Mouse (Mus musculus): ENCODE results near the gene Srrm4. TPM values are rescaled to one million over a fixed set of nuclear protein-coding genes. Genes with fewer than 3 reads are reported as not detected.

Gene Srrm4
- polyA plus RNA-seq, 1 experiment from 2014 or later, result 20.7 TPM

GRCm38 (mm10) chr5:116512135-116512534, 79.5 kb downstream of the Srrm4 start:
- no peak overlapping the region for H3K27ac ChIP-seq (ENCODE audit: low read depth, low read length)
- no peak overlapping the region for H3K4me2 ChIP-seq (ENCODE audit: low read depth)
- DNase-seq (ENCODE audit: low spot score) (no peak), ATAC-seq (ENCODE audit: insufficient read depth, low FRiP score, low TSS enrichment) (no peak)
- H3K27me3 ChIP-seq (ENCODE audit: control insufficient read depth, insufficient read depth, low read length), result no peaks in the 10 kb centered on the region
- no peaks in the 10 kb centered on the region for H3K9me3 ChIP-seq (ENCODE audit: control insufficient read depth, low read length)
- 77% methylated on average over 4 of the region's 4 CpGs for WGBS
- no peaks in the 10 kb centered on the region for H3K4me1 ChIP-seq (ENCODE audit: control insufficient read depth, insufficient read depth, low read length)
- no peak overlapping the region for H3K4me3 ChIP-seq (ENCODE audit: low read depth, low read length)
- H3K9ac ChIP-seq (ENCODE audit: low read length), result no peak overlapping the region
- H3K36me3 ChIP-seq (ENCODE audit: control insufficient read depth, insufficient read depth, low read length), result no peaks in the 10 kb centered on the region

- DNase-seq (ENCODE audit: low spot score), result no peak
Observed at GRCm38 (mm10) chr5:116510229-116510628, 81.4 kb downstream of the Srrm4 start.

GRCm38 (mm10) chr5:116501342-116501741, 90.3 kb downstream of the Srrm4 start:
- no peak overlapping the region for H3K27ac ChIP-seq (ENCODE audit: low read depth, low read length)
- H3K9me3 ChIP-seq (ENCODE audit: control insufficient read depth, low read length), result no peaks in the 10 kb centered on the region
- no peak for ATAC-seq (ENCODE audit: insufficient read depth, low FRiP score, low TSS enrichment)

More at GRCm38 (mm10) chr5:116510229-116510628, 81.4 kb downstream of the Srrm4 start:
- Histone ChIP-seq H3K4me2 (ENCODE audit: low read depth) (no peak overlapping the region), H3K27ac (ENCODE audit: low read depth, low read length) (no peak overlapping the region), H3K4me1 (ENCODE audit: control insufficient read depth, insufficient read depth, low read length) (no peaks in the 10 kb centered on the region), H3K27me3 (ENCODE audit: control insufficient read depth, insufficient read depth, low read length) (no peaks in the 10 kb centered on the region), H3K9me3 (ENCODE audit: control insufficient read depth, low read length) (no peaks in the 10 kb centered on the region), H3K36me3 (ENCODE audit: control insufficient read depth, insufficient read depth, low read length) (no peaks in the 10 kb centered on the region), H3K4me3 (ENCODE audit: low read depth, low read length) (no peak overlapping the region), H3K9ac (ENCODE audit: low read length) (no peak overlapping the region)
- ATAC-seq (ENCODE audit: insufficient read depth, low FRiP score, low TSS enrichment), result no peak
- WGBS, result 93% methylated on average over 5 of the region's 5 CpGs

GRCm38 (mm10) chr5:116498880-116499640, 92.6 kb downstream of the Srrm4 start:
- ATAC-seq (ENCODE audit: insufficient read depth, low FRiP score, low TSS enrichment) (no peak), DNase-seq (ENCODE audit: low spot score) (no peak)
- Histone ChIP-seq H3K27ac (ENCODE audit: low read depth, low read length) (no peak overlapping the region), H3K4me3 (ENCODE audit: low read depth, low read length) (no peak overlapping the region), H3K9me3 (ENCODE audit: control insufficient read depth, low read length) (no peaks in the 10 kb centered on the region), H3K4me1 (ENCODE audit: control insufficient read depth, insufficient read depth, low read length) (peaks cover 13% of the 10 kb centered on the region), H3K36me3 (ENCODE audit: control insufficient read depth, insufficient read depth, low read length) (no peaks in the 10 kb centered on the region), H3K4me2 (ENCODE audit: low read depth) (no peak overlapping the region), H3K27me3 (ENCODE audit: control insufficient read depth, insufficient read depth, low read length) (no peaks in the 10 kb centered on the region), H3K9ac (ENCODE audit: low read length) (no peak overlapping the region)
- WGBS, result 73% methylated on average over 19 of the region's 19 CpGs

More at GRCm38 (mm10) chr5:116501342-116501741, 90.3 kb downstream of the Srrm4 start:
- H3K4me1 ChIP-seq (ENCODE audit: control insufficient read depth, insufficient read depth, low read length), result peaks cover 9% of the 10 kb centered on the region
- H3K36me3 ChIP-seq (ENCODE audit: control insufficient read depth, insufficient read depth, low read length), result no peaks in the 10 kb centered on the region
- H3K4me2 ChIP-seq (ENCODE audit: low read depth), result no peak overlapping the region
- WGBS, result 52% methylated on average over 15 of the region's 15 CpGs
- no peak overlapping the region for H3K4me3 ChIP-seq (ENCODE audit: low read depth, low read length)
- no peak overlapping the region for H3K9ac ChIP-seq (ENCODE audit: low read length)
- no peak for DNase-seq (ENCODE audit: low spot score)
- no peaks in the 10 kb centered on the region for H3K27me3 ChIP-seq (ENCODE audit: control insufficient read depth, insufficient read depth, low read length)

GRCm38 (mm10) chr5:116497866-116498265, 93.8 kb downstream of the Srrm4 start:
- H3K9ac ChIP-seq (ENCODE audit: low read length), result no peak overlapping the region
- H3K27me3 ChIP-seq (ENCODE audit: control insufficient read depth, insufficient read depth, low read length), result no peaks in the 10 kb centered on the region
- no peak for ATAC-seq (ENCODE audit: insufficient read depth, low FRiP score, low TSS enrichment)
- no peaks in the 10 kb centered on the region for H3K36me3 ChIP-seq (ENCODE audit: control insufficient read depth, insufficient read depth, low read length)
- no peak overlapping the region for H3K27ac ChIP-seq (ENCODE audit: low read depth, low read length)
- WGBS, result 73% methylated on average over 5 of the region's 5 CpGs
- no peak overlapping the region for H3K4me3 ChIP-seq (ENCODE audit: low read depth, low read length)
- no peaks in the 10 kb centered on the region for H3K9me3 ChIP-seq (ENCODE audit: control insufficient read depth, low read length)
- H3K4me2 ChIP-seq (ENCODE audit: low read depth), result no peak overlapping the region
- no peak for DNase-seq (ENCODE audit: low spot score)
- peaks cover 13% of the 10 kb centered on the region for H3K4me1 ChIP-seq (ENCODE audit: control insufficient read depth, insufficient read depth, low read length)

GRCm38 (mm10) chr5:116497205-116497604, 94.4 kb downstream of the Srrm4 start:
- ATAC-seq (ENCODE audit: insufficient read depth, low FRiP score, low TSS enrichment), result no peak
- Histone ChIP-seq H3K36me3 (ENCODE audit: control insufficient read depth, insufficient read depth, low read length) (no peaks in the 10 kb centered on the region), H3K4me3 (ENCODE audit: low read depth, low read length) (no peak overlapping the region), H3K27ac (ENCODE audit: low read depth, low read length) (no peak overlapping the region), H3K4me2 (ENCODE audit: low read depth) (no peak overlapping the region), H3K9me3 (ENCODE audit: control insufficient read depth, low read length) (no peaks in the 10 kb centered on the region), H3K27me3 (ENCODE audit: control insufficient read depth, insufficient read depth, low read length) (no peaks in the 10 kb centered on the region), H3K9ac (ENCODE audit: low read length) (no peak overlapping the region), H3K4me1 (ENCODE audit: control insufficient read depth, insufficient read depth, low read length) (peaks cover 13% of the 10 kb centered on the region)
- DNase-seq (ENCODE audit: low spot score), result peak; percentile 54
- 14% methylated on average over 7 of the region's 7 CpGs for whole genome bisulfite sequencing

GRCm38 (mm10) chr5:116496717-116497116, 94.9 kb downstream of the Srrm4 start:
- H3K4me1 ChIP-seq (ENCODE audit: control insufficient read depth, insufficient read depth, low read length), result peaks cover 13% of the 10 kb centered on the region
- no peak overlapping the region for H3K27ac ChIP-seq (ENCODE audit: low read depth, low read length)
- H3K4me3 ChIP-seq (ENCODE audit: low read depth, low read length), result no peak overlapping the region
- WGBS, result 86% methylated on average over 2 of the region's 2 CpGs
- no peaks in the 10 kb centered on the region for H3K27me3 ChIP-seq (ENCODE audit: control insufficient read depth, insufficient read depth, low read length)
- H3K4me2 ChIP-seq (ENCODE audit: low read depth), result no peak overlapping the region
- H3K9ac ChIP-seq (ENCODE audit: low read length), result no peak overlapping the region
- no peaks in the 10 kb centered on the region for H3K36me3 ChIP-seq (ENCODE audit: control insufficient read depth, insufficient read depth, low read length)
- DNase-seq (ENCODE audit: low spot score) (no peak), ATAC-seq (ENCODE audit: insufficient read depth, low FRiP score, low TSS enrichment) (no peak)
- no peaks in the 10 kb centered on the region for H3K9me3 ChIP-seq (ENCODE audit: control insufficient read depth, low read length)

GRCm38 (mm10) chr5:116495466-116495865, 96.2 kb downstream of the Srrm4 start:
- H3K4me2 ChIP-seq (ENCODE audit: low read depth), result no peak overlapping the region
- no peak overlapping the region for H3K9ac ChIP-seq (ENCODE audit: low read length)
- ATAC-seq (ENCODE audit: insufficient read depth, low FRiP score, low TSS enrichment) (no peak), DNase-seq (ENCODE audit: low spot score) (no peak)
- H3K36me3 ChIP-seq (ENCODE audit: control insufficient read depth, insufficient read depth, low read length), result no peaks in the 10 kb centered on the region
- WGBS, result 66% methylated on average over 9 of the region's 9 CpGs
- H3K4me1 ChIP-seq (ENCODE audit: control insufficient read depth, insufficient read depth, low read length), result peaks cover 13% of the 10 kb centered on the region
- H3K27me3 ChIP-seq (ENCODE audit: control insufficient read depth, insufficient read depth, low read length), result no peaks in the 10 kb centered on the region
- no peak overlapping the region for H3K4me3 ChIP-seq (ENCODE audit: low read depth, low read length)
- H3K27ac ChIP-seq (ENCODE audit: low read depth, low read length), result no peak overlapping the region
- H3K9me3 ChIP-seq (ENCODE audit: control insufficient read depth, low read length), result no peaks in the 10 kb centered on the region

- no peak overlapping the region for H3K4me2 ChIP-seq (ENCODE audit: low read depth)
- H3K4me3 ChIP-seq (ENCODE audit: low read depth, low read length), result no peak overlapping the region
- peaks cover 13% of the 10 kb centered on the region for H3K4me1 ChIP-seq (ENCODE audit: control insufficient read depth, insufficient read depth, low read length)
- 67% methylated on average over 7 of the region's 7 CpGs for WGBS
- DNase-seq (ENCODE audit: low spot score) (no peak), ATAC-seq (ENCODE audit: insufficient read depth, low FRiP score, low TSS enrichment) (no peak)
- H3K36me3 ChIP-seq (ENCODE audit: control insufficient read depth, insufficient read depth, low read length), result no peaks in the 10 kb centered on the region
- H3K9ac ChIP-seq (ENCODE audit: low read length), result no peak overlapping the region
- no peaks in the 10 kb centered on the region for H3K27me3 ChIP-seq (ENCODE audit: control insufficient read depth, insufficient read depth, low read length)
- no peaks in the 10 kb centered on the region for H3K9me3 ChIP-seq (ENCODE audit: control insufficient read depth, low read length)
- no peak overlapping the region for H3K27ac ChIP-seq (ENCODE audit: low read depth, low read length)
Observed at GRCm38 (mm10) chr5:116494377-116494776, 97.2 kb downstream of the Srrm4 start.
